Mouse (Mus musculus): ENCODE measurements around the gene Nt5dc2. TPM values are rescaled to one million over a fixed set of nuclear protein-coding genes. Genes with fewer than 3 reads are reported as not detected.

Gene Nt5dc2
- not detected for polyA plus RNA-seq (2017; shearing (Covaris generic))

DNA sequence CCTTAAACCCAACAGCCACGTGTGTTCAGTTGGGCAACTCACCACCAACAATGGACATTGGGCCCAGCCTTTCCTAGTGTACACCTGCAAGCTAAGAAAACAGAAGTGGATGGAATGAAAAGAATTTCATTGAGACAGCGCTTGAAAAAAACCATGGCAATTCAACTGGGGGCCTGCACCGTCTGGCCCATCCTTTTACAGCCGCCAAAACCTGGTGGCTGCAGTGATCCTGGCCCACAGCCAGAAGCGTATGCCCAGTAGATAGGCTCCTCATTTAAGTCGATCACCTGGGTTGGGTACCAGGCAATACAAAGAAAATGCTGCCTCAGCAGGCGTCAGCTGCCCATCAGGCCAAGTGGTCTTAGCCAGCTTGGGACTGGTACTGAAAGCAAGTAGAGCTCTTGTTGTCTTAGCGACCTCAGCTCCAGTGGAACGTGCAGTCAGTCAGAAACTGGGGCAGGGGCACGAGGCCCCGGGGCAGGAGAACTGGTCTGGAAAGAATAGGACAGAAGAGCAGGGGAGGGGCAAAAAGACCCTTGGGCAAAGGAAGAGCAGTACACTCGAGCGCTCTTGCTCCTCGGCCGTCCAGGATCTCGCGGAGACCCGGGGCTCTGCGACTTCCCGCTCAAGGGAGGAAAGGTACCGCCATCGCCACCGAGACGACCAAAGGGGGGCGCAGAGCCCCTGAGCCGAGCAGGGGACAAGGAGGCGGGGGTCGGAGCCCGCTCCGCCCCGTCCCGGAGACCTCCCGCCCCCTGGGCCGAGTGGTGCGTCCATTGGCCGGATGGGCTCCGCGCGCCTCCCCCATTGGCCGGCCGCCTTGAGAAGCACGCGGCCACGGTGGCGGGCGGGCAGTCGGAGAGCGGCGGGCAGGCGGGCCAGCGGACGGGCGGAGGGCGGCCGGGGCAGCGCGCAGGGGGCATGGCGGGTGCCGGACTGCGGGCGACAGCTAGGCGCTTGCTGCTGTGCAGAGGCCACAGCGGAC is at the start of gene Nt5dc2:
Gene Nt5dc2 (plus strand): TSS at position 818 of the 985 bp plus-strand sequence.

GRCm38 (mm10) chr14:31128826-31129219 is 2.0 kb upstream of the Nt5dc2 start, which contains the start of gene Smim4:
TSS of gene Smim4 (minus strand) at chr14:31128956.

DNA sequence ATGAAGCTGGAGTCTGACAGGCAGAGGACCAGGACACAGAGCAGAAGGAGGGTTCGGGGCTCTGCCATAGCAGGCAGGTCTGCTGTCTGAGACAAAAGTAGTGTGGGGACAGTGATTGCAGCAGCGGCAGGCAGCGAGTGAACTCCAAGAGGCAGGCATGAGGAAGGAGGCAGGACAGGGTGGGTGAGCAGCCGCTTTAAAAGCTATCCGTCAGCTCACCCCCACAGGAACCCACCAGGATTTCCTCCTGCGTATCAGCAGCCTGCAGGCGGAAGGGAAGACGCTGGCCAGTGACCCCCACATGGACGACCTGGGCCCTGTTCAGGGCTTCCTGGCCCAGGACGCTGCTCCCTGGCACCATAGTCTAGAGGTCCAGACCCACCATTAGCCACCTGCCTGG is 37.6 kb downstream of the Nt5dc2 start, which contains the start of gene Stab1:
Gene Stab1 (minus strand): TSS at position 217 of the 400 bp plus-strand sequence.

Other genes with a start within 250 kb of the Nt5dc2 start
- not detected for gene Itih4, start 244.6 kb upstream of the Nt5dc2 start, polyA plus RNA-seq (2017; shearing (Covaris generic))
- not detected for gene Itih3, start 207.3 kb upstream of the Nt5dc2 start, polyA plus RNA-seq (2017; shearing (Covaris generic))
- gene Itih1, start 187.8 kb upstream of the Nt5dc2 start, polyA plus RNA-seq (2017; shearing (Covaris generic)), result not detected
- 11.7 TPM for gene Nek4, start 179.7 kb upstream of the Nt5dc2 start, polyA plus RNA-seq (2017; shearing (Covaris generic))
- 8.5 TPM for gene Glt8d1, start 129.7 kb upstream of the Nt5dc2 start, polyA plus RNA-seq (2017; shearing (Covaris generic))
- gene Spcs1, start 129.4 kb upstream of the Nt5dc2 start, polyA plus RNA-seq (2017; shearing (Covaris generic)), result 367 TPM
- 40.6 TPM for gene Pbrm1, start 111.9 kb upstream of the Nt5dc2 start, polyA plus RNA-seq (2017; shearing (Covaris generic))
- gene Gnl3, start 111.9 kb upstream of the Nt5dc2 start, polyA plus RNA-seq (2017; shearing (Covaris generic)), result 84.0 TPM
- gene Smim4, start 2.1 kb upstream of the Nt5dc2 start, polyA plus RNA-seq (2017; shearing (Covaris generic)), result 58.6 TPM
- gene Stab1, start 37.6 kb downstream of the Nt5dc2 start, polyA plus RNA-seq (2017; shearing (Covaris generic)), result 3.2 TPM
- 0.42 TPM for gene Tnnc1, start 77.3 kb downstream of the Nt5dc2 start, polyA plus RNA-seq (2017; shearing (Covaris generic))
- gene Nisch, start 85.9 kb downstream of the Nt5dc2 start, polyA plus RNA-seq (2017; shearing (Covaris generic)), result 176 TPM
- gene Sema3g, start 86.8 kb downstream of the Nt5dc2 start, polyA plus RNA-seq (2017; shearing (Covaris generic)), result 0.07 TPM
- gene Phf7, start 120.3 kb downstream of the Nt5dc2 start, polyA plus RNA-seq (2017; shearing (Covaris generic)), result 12.3 TPM
- 90.5 TPM for gene Bap1, start 120.4 kb downstream of the Nt5dc2 start, polyA plus RNA-seq (2017; shearing (Covaris generic))
- gene Dnah1, start 192.8 kb downstream of the Nt5dc2 start, polyA plus RNA-seq (2017; shearing (Covaris generic)), result not detected
- gene Capn7, start 205.6 kb downstream of the Nt5dc2 start, polyA plus RNA-seq (2017; shearing (Covaris generic)), result 25.4 TPM

Measured in activated CD4-positive, CD25-positive, alpha-beta regulatory T cell, adult 9 weeks (primary cell).